Mouse (Mus musculus): ENCODE data around the gene Nectin2.

Nectin2 gene

GRCm38 (mm10) chr7:19712414-19712813 is 37.9 kb downstream of the Nectin2 start:
- TF ChIP-seq GATA4 (IDR thresholded peaks at IDR 0.05; ENCODE audit: insufficient replicate concordance, low read length) = no peak

GRCm38 (mm10) chr7:19710650-19711049 is 39.6 kb downstream of the Nectin2 start:
- TF ChIP-seq GATA4 (IDR thresholded peaks at IDR 0.05; ENCODE audit: insufficient replicate concordance, low read length) = no peak

GRCm38 (mm10) chr7:19705271-19705670 is 45.0 kb downstream of the Nectin2 start:
- no peak for TF ChIP-seq GATA4 (IDR thresholded peaks at IDR 0.05; ENCODE audit: insufficient replicate concordance, low read length)

- TF ChIP-seq GATA4 (IDR thresholded peaks at IDR 0.05; ENCODE audit: insufficient replicate concordance, low read length) = no peak
Observed at GRCm38 (mm10) chr7:19704475-19704874, 45.8 kb downstream of the Nectin2 start.

GRCm38 (mm10) chr7:19702859-19703555 is 47.3 kb downstream of the Nectin2 start:
- TF ChIP-seq GATA4 (IDR thresholded peaks at IDR 0.05; ENCODE audit: insufficient replicate concordance, low read length) = no peak

- no peak for TF ChIP-seq GATA4 (IDR thresholded peaks at IDR 0.05; ENCODE audit: insufficient replicate concordance, low read length)
Observed at GRCm38 (mm10) chr7:19701069-19701761, 49.1 kb downstream of the Nectin2 start.

- no peak; the same call in 1 of the 2 replicates for TF ChIP-seq GATA4 (IDR thresholded peaks at IDR 0.05; ENCODE audit: insufficient replicate concordance, low read length)
Observed at GRCm38 (mm10) chr7:19700299-19701068, 49.8 kb downstream of the Nectin2 start.

GRCm38 (mm10) chr7:19699827-19700148 is 50.5 kb downstream of the Nectin2 start:
- TF ChIP-seq GATA4 (IDR thresholded peaks at IDR 0.05; ENCODE audit: insufficient replicate concordance, low read length) = no peak

- no peak; the same call in 1 of the 2 replicates for TF ChIP-seq GATA4 (IDR thresholded peaks at IDR 0.05; ENCODE audit: insufficient replicate concordance, low read length)
Observed at GRCm38 (mm10) chr7:19698907-19699826, 51.1 kb downstream of the Nectin2 start, which contains the start of gene Apoe. Gene Apoe (minus strand): TSS chr7:19699188.

GRCm38 (mm10) chr7:19697949-19698906 is 52.1 kb downstream of the Nectin2 start:
- peak; percentile 28; the same call in 1 of the 2 replicates for TF ChIP-seq GATA4 (IDR thresholded peaks at IDR 0.05; ENCODE audit: insufficient replicate concordance, low read length)

GRCm38 (mm10) chr7:19696336-19696873 is 53.9 kb downstream of the Nectin2 start:
- TF ChIP-seq GATA4 (IDR thresholded peaks at IDR 0.05; ENCODE audit: insufficient replicate concordance, low read length) = no peak

- no peak for TF ChIP-seq GATA4 (IDR thresholded peaks at IDR 0.05; ENCODE audit: insufficient replicate concordance, low read length)
Observed at GRCm38 (mm10) chr7:19695881-19696280, 54.4 kb downstream of the Nectin2 start.

- peak; percentile 88 for TF ChIP-seq GATA4 (IDR thresholded peaks at IDR 0.05; ENCODE audit: insufficient replicate concordance, low read length)
Observed at GRCm38 (mm10) chr7:19695213-19695594, 55.1 kb downstream of the Nectin2 start.

Measured in liver, adult (tissue).